Mouse (Mus musculus): ENCODE measurements around the gene Mylk. TPM values are rescaled to one million over a fixed set of nuclear protein-coding genes. Genes with fewer than 3 reads are reported as not detected.

Gene Mylk
- polyA plus RNA-seq, 1 experiment = 233 TPM

- no peak for DNase-seq
- 75% methylated on average over 4 of the region's 4 CpGs for WGBS
- TF ChIP-seq CTCF (IDR thresholded peaks at IDR 0.05; ENCODE audit: insufficient read depth, low read length) = no peak
- Histone ChIP-seq H3K4me3 (replicated peaks; ENCODE audit: extremely low read depth, low read depth, low read length) (no peak overlapping the region), H3K4me1 (ENCODE audit: control insufficient read depth, insufficient read depth, low read length) (no peaks in the 10 kb centered on the region)
Observed at GRCm38 (mm10) chr16:34738656-34739233, 6.3 kb upstream of the Mylk start.

GRCm38 (mm10) chr16:34742930-34743329 lies 2.1 kb upstream of the Mylk start:
- Histone ChIP-seq H3K4me1 (ENCODE audit: control insufficient read depth, insufficient read depth, low read length) (peaks cover 5% of the 10 kb centered on the region), H3K4me3 (replicated peaks; ENCODE audit: extremely low read depth, low read depth, low read length) (no peak overlapping the region)
- TF ChIP-seq POLR2A (IDR thresholded peaks at IDR 0.05; ENCODE audit: borderline replicate concordance, extremely low read depth, low read depth, low read length) (no peak), CTCF (IDR thresholded peaks at IDR 0.05; ENCODE audit: insufficient read depth, low read length) (peak; percentile 25; the same call in 1 of the 2 replicates)
- DNase-seq = no peak
- 46% methylated on average over 2 of the region's 2 CpGs for WGBS

GRCm38 (mm10) chr16:34748081-34748720 lies 3.2 kb downstream of the Mylk start:
- TF ChIP-seq CTCF (IDR thresholded peaks at IDR 0.05; ENCODE audit: insufficient read depth, low read length) (no peak), POLR2A (IDR thresholded peaks at IDR 0.05; ENCODE audit: borderline replicate concordance, extremely low read depth, low read depth, low read length) (no peak)
- Histone ChIP-seq H3K4me3 (replicated peaks; ENCODE audit: extremely low read depth, low read depth, low read length) (no peak overlapping the region), H3K4me1 (ENCODE audit: control insufficient read depth, insufficient read depth, low read length) (peaks cover 7% of the 10 kb centered on the region)
- 57% methylated on average over 11 of the region's 11 CpGs for WGBS
- no peak for DNase-seq

- DNase-seq = no peak
- peaks cover 7% of the 10 kb centered on the region for H3K4me1 ChIP-seq (ENCODE audit: control insufficient read depth, insufficient read depth, low read length)
- H3K4me3 ChIP-seq (replicated peaks; ENCODE audit: extremely low read depth, low read depth, low read length) = no peak overlapping the region
- WGBS = 78% methylated on average over 4 of the region's 4 CpGs
- TF ChIP-seq CTCF (IDR thresholded peaks at IDR 0.05; ENCODE audit: insufficient read depth, low read length) (no peak), POLR2A (IDR thresholded peaks at IDR 0.05; ENCODE audit: borderline replicate concordance, extremely low read depth, low read depth, low read length) (no peak)
Observed at GRCm38 (mm10) chr16:34749536-34749935, 4.5 kb downstream of the Mylk start.

GRCm38 (mm10) chr16:34752026-34752425 lies 7.0 kb downstream of the Mylk start:
- TF ChIP-seq CTCF (IDR thresholded peaks at IDR 0.05; ENCODE audit: insufficient read depth, low read length) (no peak), POLR2A (IDR thresholded peaks at IDR 0.05; ENCODE audit: borderline replicate concordance, extremely low read depth, low read depth, low read length) (no peak)
- H3K4me1 ChIP-seq (ENCODE audit: control insufficient read depth, insufficient read depth, low read length) = peaks cover 2% of the 10 kb centered on the region; the same call in 1 of the 2 replicates
- no peak for DNase-seq
- 62% methylated on average over 3 of the region's 3 CpGs for WGBS
- H3K4me3 ChIP-seq (replicated peaks; ENCODE audit: extremely low read depth, low read depth, low read length) = no peak overlapping the region

GRCm38 (mm10) chr16:34752977-34753376 lies 8.0 kb downstream of the Mylk start:
- 84% methylated on average over 3 of the region's 3 CpGs for WGBS
- TF ChIP-seq POLR2A (IDR thresholded peaks at IDR 0.05; ENCODE audit: borderline replicate concordance, extremely low read depth, low read depth, low read length) (no peak), CTCF (IDR thresholded peaks at IDR 0.05; ENCODE audit: insufficient read depth, low read length) (no peak)
- DNase-seq = no peak
- Histone ChIP-seq H3K4me1 (ENCODE audit: control insufficient read depth, insufficient read depth, low read length) (peaks cover 2% of the 10 kb centered on the region; the same call in 1 of the 2 replicates), H3K4me3 (replicated peaks; ENCODE audit: extremely low read depth, low read depth, low read length) (no peak overlapping the region)

GRCm38 (mm10) chr16:34756991-34757390 lies 12.0 kb downstream of the Mylk start:
- no peak for DNase-seq
- Histone ChIP-seq H3K4me1 (ENCODE audit: control insufficient read depth, insufficient read depth, low read length) (no peaks in the 10 kb centered on the region; the same call in 1 of the 2 replicates), H3K4me3 (replicated peaks; ENCODE audit: extremely low read depth, low read depth, low read length) (no peak overlapping the region)
- WGBS = 78% methylated on average over 7 of the region's 7 CpGs
- no peak for TF ChIP-seq POLR2A (IDR thresholded peaks at IDR 0.05; ENCODE audit: borderline replicate concordance, extremely low read depth, low read depth, low read length)
- no peak for TF ChIP-seq CTCF (IDR thresholded peaks at IDR 0.05; ENCODE audit: insufficient read depth, low read length)

GRCm38 (mm10) chr16:34758205-34758604 lies 13.2 kb downstream of the Mylk start:
- Histone ChIP-seq H3K4me3 (replicated peaks; ENCODE audit: extremely low read depth, low read depth, low read length) (no peak overlapping the region), H3K4me1 (ENCODE audit: control insufficient read depth, insufficient read depth, low read length) (no peaks in the 10 kb centered on the region)
- no peak for DNase-seq
- TF ChIP-seq CTCF (IDR thresholded peaks at IDR 0.05; ENCODE audit: insufficient read depth, low read length) (no peak), POLR2A (IDR thresholded peaks at IDR 0.05; ENCODE audit: borderline replicate concordance, extremely low read depth, low read depth, low read length) (no peak)
- 71% methylated on average over 5 of the region's 5 CpGs for WGBS

- 72% methylated on average over 9 of the region's 9 CpGs for WGBS
- DNase-seq = no peak
Observed at GRCm38 (mm10) chr16:34763959-34764591, 19.1 kb downstream of the Mylk start.

GRCm38 (mm10) chr16:34765666-34766065 lies 20.7 kb downstream of the Mylk start:
- 93% methylated on average over 1 of the region's 1 CpGs for WGBS
- TF ChIP-seq POLR2A (IDR thresholded peaks at IDR 0.05; ENCODE audit: borderline replicate concordance, extremely low read depth, low read depth, low read length) (no peak), CTCF (IDR thresholded peaks at IDR 0.05; ENCODE audit: insufficient read depth, low read length) (no peak)
- Histone ChIP-seq H3K4me1 (ENCODE audit: control insufficient read depth, insufficient read depth, low read length) (no peaks in the 10 kb centered on the region), H3K4me3 (replicated peaks; ENCODE audit: extremely low read depth, low read depth, low read length) (no peak overlapping the region)
- DNase-seq = no peak

More at GRCm38 (mm10) chr16:34763959-34764591, 19.1 kb downstream of the Mylk start:
- no peaks in the 10 kb centered on the region for H3K4me1 ChIP-seq (ENCODE audit: control insufficient read depth, insufficient read depth, low read length)
- TF ChIP-seq CTCF (IDR thresholded peaks at IDR 0.05; ENCODE audit: insufficient read depth, low read length) (no peak), POLR2A (IDR thresholded peaks at IDR 0.05; ENCODE audit: borderline replicate concordance, extremely low read depth, low read depth, low read length) (no peak)
- H3K4me3 ChIP-seq (replicated peaks; ENCODE audit: extremely low read depth, low read depth, low read length) = no peak overlapping the region
